ENCODE assay signal across 15 mouse cellular contexts in the genomic region with DNA sequence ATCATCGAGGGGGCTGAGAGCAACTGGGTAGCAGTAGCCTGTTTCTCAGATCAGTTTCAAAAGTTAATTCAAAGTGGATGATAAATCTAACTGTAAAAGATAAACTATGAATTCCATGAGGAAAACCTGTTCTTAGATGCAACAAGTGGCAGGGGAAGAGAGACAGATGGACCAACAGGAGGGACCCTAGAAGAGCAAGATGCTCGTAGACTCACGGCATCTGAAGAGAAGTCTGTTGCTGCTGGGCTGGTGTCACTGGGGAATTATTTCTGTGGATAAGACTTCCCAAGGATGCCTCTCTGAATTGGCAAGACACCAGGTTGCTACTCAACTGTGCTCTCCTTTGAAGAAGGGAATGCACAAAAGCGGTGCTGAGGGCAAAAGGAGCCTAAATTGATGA.
DNase-seq lines count a peak whose midpoint lies in the region; ATAC-seq lines count a peak whose summit lies in the region.
"Had no signal": no experiment of that assay in that cellular context is flagged by ENCODE, and none has a peak within 500 bp of the region (broad histone marks: within the 10 kb centered on the region; RNA-seq: fewer than 3 reads in every experiment).

No protein-coding gene starts in this region.

- intact Hi-C loops in left cerebral cortex, postnatal 14 days (cut with DNase I): no loop called here
- intact Hi-C loops in left cerebral cortex, postnatal 4 days (cut with DNase I): no loop called here

- peak; percentile 19 for DNase-seq in cerebellum, adult 9-10 months
- peak; percentile 11 to 27 for DNase-seq in left cerebral cortex, postnatal 14 days (ENCODE audit: low spot score in 2 of 2)
- DNase-seq in left cerebral cortex, postnatal 4 days: no peak
- DNase-seq in layer of hippocampus, adult 9-11 months: peak; percentile 62
- peak; percentile 19 for DNase-seq in right cerebral cortex, postnatal 4 days
- DNase-seq in kidney, postnatal 4 days: no peak
- no peak for DNase-seq in urinary bladder, postnatal 36 days (ENCODE audit: low spot score in 2 of 2)
- DNase-seq: cerebellum, adult 18-20 months; gastrocnemius, postnatal 25 days; kidney, adult 11 months; kidney, postnatal 10 days; lung, adult 2 months; lung, postnatal 36 days had no signal

- no peak for ATAC-seq in cerebellum, adult (ENCODE audit: insufficient number of reproducible peaks, low FRiP score, low TSS enrichment)
- ATAC-seq: hindbrain, postnatal 0 days had no signal

Comparison
In these comparisons a context has a peak if more than half of its experiments do, and no peak if none do; other contexts are left out.
1. DNase-seq: peak in cerebellum, adult 9-10 months (single experiment), left cerebral cortex, postnatal 14 days (2 of 2), layer of hippocampus, adult 9-11 months (single experiment) and right cerebral cortex, postnatal 4 days (single experiment); none in left cerebral cortex, postnatal 4 days (single experiment), kidney, postnatal 4 days (0 of 2) and urinary bladder, postnatal 36 days (0 of 2).